Mouse (Mus musculus) adrenal gland (tissue): ENCODE data around the gene Plekha6.

Experiments
- intact Hi-C: fragments of 180-260 bp; cut with DNase I; formaldehyde crosslinking; loops from one replicate; pipeline ENCODE4 v1.15.1; 2025

Plekha6 gene

GRCm38 (mm10) chr1:133138401-133138800 lies 25.6 kb upstream of the Plekha6 start:
- intact Hi-C loops: no loop called here

GRCm38 (mm10) chr1:133146014-133147009 lies 17.7 kb upstream of the Plekha6 start:
- intact Hi-C loops: no loop called here

DNA sequence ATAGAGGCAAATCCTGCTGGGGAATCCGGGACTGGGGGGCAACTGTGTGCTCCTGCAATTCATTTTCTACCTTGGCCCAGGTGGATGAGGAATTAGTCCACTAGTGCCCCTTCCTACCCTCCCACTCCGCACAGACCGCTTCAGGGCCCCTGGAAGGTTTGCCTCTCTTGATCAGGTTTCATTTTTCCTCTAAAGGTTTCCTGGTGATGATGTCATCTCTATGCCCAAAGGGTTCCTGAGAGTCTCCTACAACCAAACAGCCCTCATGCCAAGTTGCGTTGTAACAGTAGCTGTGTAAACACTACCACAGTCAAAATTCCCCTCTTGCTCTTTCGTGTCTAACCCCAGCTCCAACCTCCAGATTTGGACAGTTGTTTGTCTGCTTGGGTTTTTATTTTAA lies 16.7 kb upstream of the Plekha6 start:
- intact Hi-C loops: no loop called here

DNA sequence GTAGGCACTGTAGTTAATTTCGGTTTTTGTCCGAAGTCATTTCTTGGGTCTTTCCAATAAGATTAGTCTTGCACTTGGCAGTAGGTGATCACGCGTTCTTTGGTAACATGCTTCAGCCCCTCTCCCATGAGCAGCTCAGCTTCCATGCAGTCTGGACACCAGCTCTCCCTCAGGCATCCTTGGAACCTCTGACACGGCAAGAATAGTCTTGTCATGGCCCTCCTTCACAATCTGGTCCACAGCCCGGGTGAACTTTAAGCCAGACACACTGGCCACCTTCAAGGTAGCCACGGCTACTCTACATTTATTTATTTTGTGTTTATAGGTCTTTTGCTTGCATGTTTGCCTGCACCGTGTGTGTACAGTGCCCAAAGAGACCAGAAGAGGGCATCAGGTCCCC lies 15.9 kb upstream of the Plekha6 start:
- intact Hi-C loops: no loop called here

DNA sequence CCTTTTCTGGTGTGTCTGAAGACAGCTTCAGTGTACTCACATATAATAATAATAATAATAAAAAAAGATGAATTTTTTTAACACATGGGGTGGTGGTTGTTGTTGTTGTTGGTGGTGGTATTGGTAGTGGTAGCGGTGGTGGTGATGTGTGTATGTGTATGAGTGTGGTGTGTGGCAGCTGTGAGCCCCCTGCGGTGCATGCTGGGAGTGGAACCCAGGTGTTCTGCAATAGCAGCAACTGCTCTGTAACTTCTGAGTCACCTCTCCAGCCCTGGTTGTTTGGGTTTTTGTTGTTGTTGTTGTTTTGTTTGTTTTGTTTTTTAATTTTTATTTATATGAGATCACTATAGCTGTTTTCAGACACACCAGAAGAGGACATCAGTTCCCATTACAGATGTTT lies 13.5 kb upstream of the Plekha6 start:
- intact Hi-C loops: no loop called here

DNA sequence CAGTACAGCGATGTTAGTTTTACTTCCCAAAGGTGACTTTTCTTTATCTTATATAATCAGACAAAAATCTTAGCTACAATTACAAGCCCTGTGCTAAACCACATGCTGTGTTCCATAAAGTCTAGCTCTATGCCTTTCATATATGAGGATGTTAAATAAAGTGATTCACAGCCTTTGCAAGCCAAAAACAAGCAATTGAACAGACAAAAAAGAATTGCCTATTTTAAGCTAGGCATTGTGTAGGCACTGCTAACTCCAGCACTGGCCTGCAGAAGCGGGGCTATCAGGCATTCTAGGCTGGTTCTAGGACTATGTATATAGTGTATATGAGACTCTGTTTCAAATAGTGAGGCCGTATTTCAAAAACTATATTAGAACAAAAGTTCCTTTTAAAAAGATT lies 11.8 kb upstream of the Plekha6 start:
- intact Hi-C loops: no loop called here

GRCm38 (mm10) chr1:133155270-133155669 lies 8.7 kb upstream of the Plekha6 start:
- intact Hi-C loops: no loop called here

- intact Hi-C loops: no loop called here
Observed at GRCm38 (mm10) chr1:133159128-133159564, 4.9 kb upstream of the Plekha6 start.

- intact Hi-C loops: no loop called here
Observed at GRCm38 (mm10) chr1:133161559-133161958, 2.5 kb upstream of the Plekha6 start.

DNA sequence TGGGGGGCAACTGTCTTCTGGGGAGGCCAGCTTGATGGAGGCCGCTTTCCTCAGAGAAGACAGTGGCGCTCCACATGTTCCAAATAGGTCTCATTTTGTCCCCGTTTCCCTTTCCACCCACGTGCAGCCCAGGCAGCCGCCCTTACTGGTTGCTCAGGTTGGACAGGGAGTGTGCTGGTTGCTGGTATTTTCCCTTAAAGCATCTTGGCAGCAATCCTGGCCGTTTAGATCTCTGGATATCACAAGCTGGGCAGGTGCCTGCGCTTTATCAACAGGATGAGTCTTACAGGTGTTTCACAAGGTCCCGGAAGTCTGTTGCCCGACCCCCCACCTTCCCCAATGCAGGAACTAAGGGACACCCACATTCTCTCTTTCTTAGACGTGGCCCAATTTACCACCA lies 2.0 kb upstream of the Plekha6 start:
- intact Hi-C loops: no loop called here

GRCm38 (mm10) chr1:133162981-133163380 lies 1.0 kb upstream of the Plekha6 start:
- intact Hi-C loops: no loop called here

- intact Hi-C loops: no loop called here
Observed at GRCm38 (mm10) chr1:133164591-133165011, 591 bp downstream of the Plekha6 start.

- intact Hi-C loops: no loop called here
Observed at GRCm38 (mm10) chr1:133165111-133165510, 1.1 kb downstream of the Plekha6 start.

- intact Hi-C loops: no loop called here
Observed at GRCm38 (mm10) chr1:133168318-133169060, 4.5 kb downstream of the Plekha6 start.

GRCm38 (mm10) chr1:133170196-133170595 lies 6.2 kb downstream of the Plekha6 start:
- intact Hi-C loops: loop anchor here (10.0 kb wide), 1 partner anchor 445 kb away; the partner anchor contains the start of gene Snrpe

- intact Hi-C loops: loop anchor here (10.0 kb wide), 1 partner anchor 443 kb away; the partner anchor contains the start of gene Snrpe
Observed at GRCm38 (mm10) chr1:133171357-133171756, 7.3 kb downstream of the Plekha6 start.

DNA sequence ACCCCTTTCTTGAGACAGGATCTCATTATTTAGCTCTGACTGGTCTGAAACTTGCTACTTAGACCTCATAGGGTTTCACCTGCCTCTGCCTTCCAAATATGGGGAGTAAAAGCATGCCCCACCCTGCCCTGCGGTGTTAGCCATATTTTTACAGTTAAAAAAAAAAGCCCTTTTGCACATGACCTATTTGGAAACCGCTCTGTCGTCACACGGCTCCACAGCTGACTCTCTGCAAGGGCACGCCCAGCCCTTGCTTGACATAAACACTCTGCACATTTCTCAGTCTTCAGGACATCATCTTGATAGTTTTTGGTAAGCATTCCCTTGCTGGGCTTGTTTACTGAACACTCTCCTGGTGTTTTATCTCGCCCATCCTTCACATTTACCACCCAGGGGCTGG lies 11.1 kb downstream of the Plekha6 start:
- intact Hi-C loops: loop anchor here (10.0 kb wide), 1 partner anchor 440 kb away; the partner anchor contains the start of gene Snrpe

GRCm38 (mm10) chr1:133177480-133178172 lies 13.6 kb downstream of the Plekha6 start:
- intact Hi-C loops: loop anchor here (2.0 to 10.0 kb wide), 2 partner anchors 175 to 437 kb away; partner anchors contain the start of gene Snrpe

DNA sequence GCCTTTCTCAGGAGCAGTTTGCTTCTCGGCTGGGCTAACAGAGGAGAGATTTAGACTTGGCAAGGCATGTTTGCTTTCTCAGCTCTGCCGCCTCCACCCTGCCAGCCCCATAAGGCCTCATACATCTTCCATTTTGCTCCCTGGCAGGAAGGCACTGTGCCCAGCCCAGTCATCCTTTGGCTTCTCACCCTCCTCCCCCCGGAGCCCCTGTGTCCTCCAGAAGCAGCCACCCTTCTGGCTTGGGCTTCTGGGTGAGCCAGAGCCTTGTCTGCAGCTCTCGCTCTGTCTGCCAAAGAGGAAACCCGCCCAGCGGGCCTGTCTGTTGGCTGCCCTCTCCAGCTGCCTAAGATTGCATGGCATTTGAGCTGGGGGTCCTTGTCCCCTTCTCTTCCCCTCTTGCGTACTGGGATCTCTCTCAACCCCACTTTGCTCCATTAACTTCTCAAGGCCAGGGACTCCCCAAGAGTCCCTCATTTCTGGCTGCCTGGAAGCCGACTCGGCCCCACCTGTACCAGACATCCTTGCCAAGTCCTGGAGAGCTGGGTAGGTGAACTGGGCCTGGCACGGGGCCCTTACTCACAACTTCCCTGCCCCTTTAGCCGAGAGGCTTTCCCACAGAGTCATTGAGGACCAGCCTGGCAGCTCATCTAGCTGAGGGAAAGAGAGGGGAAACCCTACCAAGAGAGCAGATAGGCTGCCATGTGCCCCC lies 14.9 kb downstream of the Plekha6 start:
- intact Hi-C loops: loop anchor here (10.0 kb wide), 1 partner anchor 436 kb away; the partner anchor contains the start of gene Snrpe
